Mouse (Mus musculus) hematopoietic multipotent progenitor cell, adult 10-12 weeks (in vitro differentiated cells): ENCODE data around the gene Gm49325. TPM values are rescaled to one million over a fixed set of nuclear protein-coding genes. Genes with fewer than 3 reads are reported as not detected.

ENCODE experiments used
- polyA plus RNA-seq: library from polyadenylated mRNA; stranded (reverse); fragments of >175 nt; gene quantifications from 2 replicates; pipeline ENCODE4 v1.2.3, GENCODE M21; 2012; ENCODE audit warnings: low replicate concordance

Gene Gm49325
- not detected in 2 replicates for polyA plus RNA-seq

DNA sequence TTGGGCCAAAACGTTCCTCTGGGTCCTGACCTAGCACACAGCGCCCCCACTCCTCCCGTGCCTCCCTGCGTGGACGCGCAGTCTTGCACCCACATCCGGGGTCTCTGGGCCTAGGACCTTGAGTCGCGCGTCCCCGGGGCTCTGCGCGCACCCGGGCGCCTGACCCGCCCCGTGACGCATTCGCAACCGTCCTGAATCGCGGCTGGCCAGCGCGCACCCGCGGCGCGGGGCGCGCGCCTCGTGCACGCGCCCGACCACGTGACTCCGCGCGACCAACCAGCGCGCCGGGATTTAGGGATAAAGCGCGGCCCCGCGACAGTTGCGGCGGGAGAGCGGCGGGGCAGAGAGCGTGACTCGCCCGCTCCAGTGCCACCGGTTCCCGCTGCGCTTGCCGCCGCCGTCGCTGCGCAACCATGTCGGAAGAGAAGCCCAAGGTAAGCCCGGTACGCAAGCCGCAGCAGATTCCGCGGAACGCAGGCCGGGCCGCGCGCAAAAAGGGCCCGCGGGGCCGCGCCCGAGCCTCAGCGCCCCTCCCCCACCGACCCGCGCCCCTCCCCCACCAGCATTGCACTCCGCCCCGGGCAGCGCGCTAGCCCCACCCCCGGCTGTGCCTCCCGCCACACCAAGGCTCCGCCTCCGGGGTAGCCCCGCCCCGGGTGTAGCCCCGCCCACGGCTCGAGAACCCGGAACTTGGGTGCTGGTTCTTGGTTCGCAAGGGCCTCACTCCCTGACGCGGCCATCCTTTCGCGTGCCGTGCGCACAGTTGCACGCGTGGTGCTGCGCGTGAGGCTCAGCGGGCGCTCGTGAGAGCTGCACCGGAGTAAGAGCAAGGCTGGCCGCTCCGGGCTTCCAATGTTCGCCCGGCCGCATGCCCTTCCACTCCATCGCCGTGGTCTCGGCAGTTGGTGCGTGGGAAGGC lies at the start of gene Gm49325, which contains the start of gene Sumo3:
Gene Gm49325 (plus strand): TSS at position 290 of the 919 bp plus-strand sequence.
Gene Sumo3 (plus strand): TSS at position 190 of the 919 bp plus-strand sequence.

DNA sequence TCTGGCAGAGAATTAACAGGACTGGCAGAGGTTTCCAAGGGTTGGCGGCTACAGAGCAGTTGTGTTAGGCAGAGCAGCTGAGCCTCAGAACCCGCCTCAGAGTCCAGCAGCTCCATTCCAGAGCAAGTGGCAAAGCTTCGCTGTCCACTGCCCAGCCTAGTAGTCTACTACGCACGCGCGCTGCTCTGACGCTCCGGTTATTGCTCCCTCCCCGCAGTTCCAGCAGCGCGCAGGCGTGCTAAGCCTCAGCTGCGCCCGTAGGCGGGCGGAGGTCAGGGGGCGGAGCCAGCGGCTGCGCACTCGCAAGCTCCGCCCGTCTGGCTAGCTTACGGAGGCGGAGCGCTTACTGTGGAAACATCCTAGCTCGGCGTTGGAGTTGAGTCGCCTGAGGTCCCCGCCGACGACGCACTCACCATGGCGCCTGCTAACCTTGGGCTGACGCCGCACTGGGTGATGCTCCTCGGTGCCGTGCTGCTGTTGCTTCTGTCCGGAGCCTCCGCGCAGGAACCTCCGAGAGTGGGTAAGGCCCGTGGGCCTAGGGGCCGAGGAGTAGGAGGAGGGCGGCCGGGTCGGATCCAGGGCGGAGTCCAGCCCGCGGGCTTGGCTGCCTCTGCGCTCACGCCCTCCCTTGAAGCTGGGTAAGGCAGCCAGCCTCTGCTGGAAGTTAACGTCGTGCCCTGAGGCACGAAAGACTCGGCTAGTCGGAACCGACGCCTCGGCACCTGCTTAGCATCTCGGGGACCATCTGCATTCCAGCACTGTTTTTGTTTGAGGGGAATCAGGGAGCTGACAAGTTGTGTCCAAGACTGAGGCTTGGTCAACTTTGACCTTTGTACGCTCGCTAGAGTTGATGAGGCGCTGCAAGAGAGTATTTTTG lies 24.4 kb upstream of the Gm49325 start, which contains the start of gene Pttg1ip:
Gene Pttg1ip (plus strand): TSS at position 313 of the 877 bp plus-strand sequence.

DNA sequence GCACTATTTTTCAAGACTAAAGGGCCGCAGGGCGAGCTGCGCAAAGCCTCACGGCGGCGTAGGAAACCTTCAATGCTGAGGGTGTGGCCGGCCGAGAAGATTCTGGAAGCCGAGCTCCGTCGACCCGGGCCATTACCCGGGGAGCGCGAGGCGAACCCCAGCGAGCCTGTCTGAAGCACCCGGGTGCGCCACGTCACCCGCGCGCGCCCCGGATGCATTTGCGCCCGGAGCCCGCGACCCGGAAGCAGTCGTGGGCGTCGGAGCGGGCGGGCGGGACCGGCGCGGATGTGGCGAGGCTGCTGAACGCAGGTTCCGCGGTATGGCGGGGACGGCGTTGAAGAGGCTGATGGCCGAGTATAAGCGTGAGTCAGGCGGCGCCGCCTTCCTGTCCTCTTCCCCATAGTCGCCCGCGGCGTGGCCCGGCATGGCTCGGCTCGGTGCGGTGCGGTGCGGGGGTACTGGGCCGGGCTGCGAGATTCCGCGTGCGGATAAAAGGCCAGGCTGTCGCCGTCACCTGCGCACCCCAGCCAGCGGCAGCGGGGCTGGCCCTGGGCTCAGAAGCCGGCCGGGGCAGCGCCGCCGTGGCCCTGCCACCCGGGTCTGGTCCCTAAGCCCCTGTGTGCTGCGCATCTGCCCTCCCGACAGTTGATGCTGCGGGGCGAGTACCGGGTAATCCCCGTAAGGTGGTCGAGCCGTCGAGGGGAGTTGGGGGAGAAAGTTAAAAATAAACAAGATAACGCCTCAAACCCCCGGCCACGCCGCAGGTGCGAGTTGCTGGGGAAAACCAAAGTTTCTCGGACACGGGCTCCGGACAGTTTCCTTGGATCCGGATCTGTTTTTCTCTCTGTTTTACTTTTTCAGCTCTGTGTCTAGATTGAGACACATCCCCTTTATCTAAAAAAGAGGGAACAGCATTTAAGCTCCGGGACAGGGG lies 16.3 kb downstream of the Gm49325 start, which contains the start of gene Ube2g2:
Gene Ube2g2 (plus strand): TSS at position 221 of the 934 bp plus-strand sequence.

DNA sequence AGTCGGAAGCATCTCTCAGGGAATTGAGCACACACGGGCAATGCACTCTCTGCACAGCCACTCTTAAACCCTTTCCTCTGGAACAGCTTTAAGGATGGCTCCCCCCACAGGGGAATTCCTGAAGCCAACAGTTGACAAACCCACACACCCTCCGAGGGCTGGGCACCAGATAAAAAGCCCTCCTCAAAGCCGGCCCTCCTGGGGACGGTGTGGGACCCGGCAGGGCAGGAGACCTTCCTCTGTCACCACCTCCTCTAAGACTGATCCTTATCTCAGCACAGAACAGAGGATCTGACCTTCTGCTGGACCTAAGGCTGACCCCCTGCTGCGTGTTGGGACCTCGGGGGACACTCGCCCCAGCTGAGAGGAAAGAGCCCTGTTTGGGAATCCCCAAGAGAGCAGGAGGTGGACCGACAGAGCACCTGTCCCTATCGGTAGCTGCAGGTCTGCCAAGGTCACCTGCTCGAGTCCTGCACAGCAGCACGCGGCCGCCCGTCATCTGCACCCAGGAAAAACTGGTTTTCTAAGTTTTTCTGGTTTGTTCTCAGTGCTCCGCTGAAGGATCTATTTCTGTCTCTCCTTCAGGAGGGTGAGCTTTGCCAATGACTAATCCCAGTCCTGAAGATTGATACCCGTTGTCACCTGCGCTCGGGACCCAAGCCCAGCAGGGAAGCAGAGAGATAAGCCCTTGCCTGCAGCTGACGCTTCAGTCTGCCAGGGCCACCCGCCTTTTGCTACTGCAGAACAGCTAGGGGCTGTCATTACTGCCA lies 80.1 kb downstream of the Gm49325 start, which contains the start of gene Tspear:
Gene Tspear (plus strand): TSS at position 675 of the 770 bp plus-strand sequence.

DNA sequence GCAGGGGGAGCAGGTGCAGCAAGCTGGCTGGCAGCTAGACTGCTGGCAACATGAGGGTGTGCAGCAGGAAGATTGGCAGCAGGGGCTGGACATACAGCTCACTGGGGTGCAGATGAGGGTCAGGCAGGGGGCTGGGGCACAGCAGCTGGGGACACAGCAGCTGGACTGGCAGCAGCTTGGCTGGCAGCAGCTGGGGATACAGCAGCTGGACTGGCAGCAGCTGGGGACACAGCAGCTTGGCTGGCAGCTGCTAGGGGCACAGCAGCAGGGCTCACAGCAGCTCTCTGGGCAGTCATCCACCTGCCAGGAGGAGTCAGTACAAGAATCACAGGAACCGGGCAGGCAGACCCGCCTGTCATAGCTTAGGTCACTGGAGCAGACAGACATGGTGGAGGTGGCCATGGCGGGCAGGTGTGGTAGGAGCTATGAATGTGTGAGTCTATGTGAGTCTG lies 84.4 kb downstream of the Gm49325 start, which contains the start of gene Gm19402:
Gene Gm19402 (minus strand): TSS at position 402 of the 452 bp plus-strand sequence.

Other genes with a start within 250 kb of the Gm49325 start
- gene Adarb1, start 187.9 kb upstream of the Gm49325 start, polyA plus RNA-seq: 0.45 and 0.51 TPM in 2 replicates
- gene Fam207a, start 90.4 kb upstream of the Gm49325 start, polyA plus RNA-seq: 56.9 and 130 TPM in 2 replicates
- gene Itgb2, start 75.9 kb upstream of the Gm49325 start, polyA plus RNA-seq: 51.4 and 121 TPM in 2 replicates
- gene Pttg1ip, start 24.5 kb upstream of the Gm49325 start, polyA plus RNA-seq: 59.7 and 100 TPM in 2 replicates
- gene Sumo3, start 100 bp upstream of the Gm49325 start, polyA plus RNA-seq: 41.8 and 68.8 TPM in 2 replicates
- gene Ube2g2, start 16.1 kb downstream of the Gm49325 start, polyA plus RNA-seq: 22.2 and 40.4 TPM in 2 replicates
- 0.80 and 1.4 TPM in 2 replicates for gene Tspear, start 80.4 kb downstream of the Gm49325 start, polyA plus RNA-seq
- not detected in 2 replicates for gene Gm19402, start 84.6 kb downstream of the Gm49325 start, polyA plus RNA-seq
- not detected in 2 replicates for gene Gm9508, start 91.0 kb downstream of the Gm49325 start, polyA plus RNA-seq
- not detected in 2 replicates for gene Gm10272, start 100.4 kb downstream of the Gm49325 start, polyA plus RNA-seq
- not detected in 2 replicates for gene Gm10024, start 105.3 kb downstream of the Gm49325 start, polyA plus RNA-seq
- gene Gm10142, start 109.6 kb downstream of the Gm49325 start, polyA plus RNA-seq: not detected in 2 replicates
- gene Krtap12-1, start 114.4 kb downstream of the Gm49325 start, polyA plus RNA-seq: not detected in 2 replicates
- gene Gm10100, start 120.3 kb downstream of the Gm49325 start, polyA plus RNA-seq: not detected in 2 replicates
- gene Gm18596, start 136.4 kb downstream of the Gm49325 start, polyA plus RNA-seq: not detected in 2 replicates
- gene Gm9736, start 145.2 kb downstream of the Gm49325 start, polyA plus RNA-seq: not detected in 2 replicates
- not detected in 2 replicates for gene Gm3233, start 153.5 kb downstream of the Gm49325 start, polyA plus RNA-seq
- gene Gm3238, start 165.1 kb downstream of the Gm49325 start, polyA plus RNA-seq: not detected in 2 replicates
- not detected in 2 replicates for gene Gm7138, start 170.7 kb downstream of the Gm49325 start, polyA plus RNA-seq
- not detected in 2 replicates for gene Gm3250, start 176.3 kb downstream of the Gm49325 start, polyA plus RNA-seq
- gene Gm7137, start 182.0 kb downstream of the Gm49325 start, polyA plus RNA-seq: not detected in 2 replicates
- not detected in 2 replicates for gene Gm9639, start 188.9 kb downstream of the Gm49325 start, polyA plus RNA-seq
- not detected in 2 replicates for gene Gm19668, start 192.9 kb downstream of the Gm49325 start, polyA plus RNA-seq
- gene Gm9507, start 205.6 kb downstream of the Gm49325 start, polyA plus RNA-seq: not detected in 2 replicates
- not detected in 2 replicates for gene Gm2696, start 208.5 kb downstream of the Gm49325 start, polyA plus RNA-seq
- not detected in 2 replicates for gene Krtap10-4, start 220.9 kb downstream of the Gm49325 start, polyA plus RNA-seq
- gene Krtap10-10, start 229.8 kb downstream of the Gm49325 start, polyA plus RNA-seq: not detected in 2 replicates
- not detected in 2 replicates for gene Gm36176, start 240.6 kb downstream of the Gm49325 start, polyA plus RNA-seq
- gene Gm10318, start 246.7 kb downstream of the Gm49325 start, polyA plus RNA-seq: not detected in 2 replicates